Mouse (Mus musculus) ES-E14 (cell line): Measurements from ENCODE around the gene Abcc3.

Experiments
- CHD2 ChIP-seq: IDR thresholded peaks from 2 replicates; pipeline ENCODE4 v1.6.1; 2014; ENCODE audit warnings: mild to moderate bottlenecking, low read depth, low read length, inconsistent platforms
- MAFK ChIP-seq: IDR thresholded peaks from 2 replicates; pipeline ENCODE4 v1.6.1; 2014; ENCODE audit warnings: mild to moderate bottlenecking, low read depth, low read length, inconsistent platforms; ENCODE audit not compliant: insufficient read depth
- ZC3H11A ChIP-seq: IDR thresholded peaks from 2 replicates; pipeline ENCODE4 v1.6.1; 2012; ENCODE audit warnings: low read depth, mild to moderate bottlenecking, inconsistent platforms, low read length, borderline replicate concordance
- ZNF384 ChIP-seq: IDR thresholded peaks from 2 replicates; pipeline ENCODE4 v1.6.1; 2012; ENCODE audit warnings: low read depth, low read length, inconsistent platforms

GRCm38 (mm10) chr11:94389724-94390396 is 2.9 kb downstream of the Abcc3 start:
- TF ChIP-seq CHD2 (no peak), MAFK (no peak), ZC3H11A (no peak), ZNF384 (no peak)
